Mouse (Mus musculus) midbrain, embryonic 10.5 days (tissue): ENCODE measurements around the gene Fbxo9. TPM values are rescaled to one million over a fixed set of nuclear protein-coding genes. Genes with fewer than 3 reads are reported as not detected.

Experiments
- DNase-seq: peaks from one replicate; pipeline ENCODE4 v3.0.0-alpha.2; 2017; ENCODE audit warnings: low spot score
- H3K27ac ChIP-seq: fragments of 300-500 bp; sonication (generic); replicated peaks from 2 replicates; pipeline ENCODE4 v1.5.1; 2016; ENCODE audit warnings: mild to moderate bottlenecking
- H3K27me3 ChIP-seq: fragments of 300-500 bp; sonication (generic); 2 replicates; pipeline ENCODE4 v1.6.1; 2016; ENCODE audit warnings: low read depth, mild to moderate bottlenecking; ENCODE audit not compliant: poor library complexity, severe bottlenecking
- H3K36me3 ChIP-seq: fragments of 300-500 bp; sonication (generic); 2 replicates; pipeline ENCODE4 v1.6.1; 2016; ENCODE audit warnings: mild to moderate bottlenecking, moderate library complexity
- H3K4me1 ChIP-seq: fragments of 300-500 bp; sonication (generic); 2 replicates; pipeline ENCODE4 v1.6.1; 2016
- H3K4me3 ChIP-seq: fragments of 300-500 bp; sonication (generic); 2 replicates; pipeline ENCODE4 v1.5.1; 2016; ENCODE audit warnings: mild to moderate bottlenecking, moderate library complexity
- H3K9me3 ChIP-seq: fragments of 300-500 bp; sonication (generic); replicated peaks from 2 replicates; pipeline ENCODE4 v1.6.1; 2016; ENCODE audit warnings: mild to moderate bottlenecking
- WGBS: fragments of 180-500 bp; shearing (Covaris S2); methylation state at CpG from one replicate; pipeline ENCODE4 v1.1.7; 2016; 5-methylcytosine and 5-hydroxymethylcytosine counted together
- polyA plus RNA-seq: library from polyadenylated mRNA; unstranded; fragments of >200 nt; fragmentation: Nextera tagmentation; extraction: Ambion mirVana; gene quantifications from 2 replicates; pipeline ENCODE4 v1.2.1, GENCODE M21; 2016

The Fbxo9 gene
- polyA plus RNA-seq, 1 experiment from 2014 or later = 21.9 TPM

GRCm38 (mm10) chr9:78051677-78052076 lies 57.2 kb downstream of the Fbxo9 start, which contains the start of gene Gcm1:
Gene Gcm1 (plus strand): TSS chr9:78051924.
- 64% methylated on average over 3 of the region's 3 CpGs for WGBS
- H3K27me3 ChIP-seq = no peaks in the 10 kb centered on the region
- H3K36me3 ChIP-seq = no peaks in the 10 kb centered on the region
- no peaks in the 10 kb centered on the region; the same call in 1 of the 2 replicates for H3K4me1 ChIP-seq
- H3K9me3 ChIP-seq = no peaks in the 10 kb centered on the region
- no peak within 1 kb of the TSS for H3K4me3 ChIP-seq
- DNase-seq = no peak
- no peak within 1 kb of the TSS for H3K27ac ChIP-seq

- no peak overlapping the region for H3K27ac ChIP-seq
- H3K4me3 ChIP-seq = no peak overlapping the region
- no peaks in the 10 kb centered on the region for H3K36me3 ChIP-seq
- 57% methylated on average over 5 of the region's 5 CpGs for WGBS
- H3K27me3 ChIP-seq = no peaks in the 10 kb centered on the region
- no peak for DNase-seq
- H3K9me3 ChIP-seq = no peaks in the 10 kb centered on the region
- H3K4me1 ChIP-seq = no peaks in the 10 kb centered on the region; the same call in 1 of the 2 replicates
Measured at GRCm38 (mm10) chr9:78050452-78050970, 58.4 kb downstream of the Fbxo9 start.

- Histone ChIP-seq H3K4me1 (0 out of 2 replicates have a peak, but pooled peaks cover 3% of the 10 kb centered on the region), H3K4me3 (no peak overlapping the region), H3K27me3 (no peaks in the 10 kb centered on the region), H3K9me3 (no peaks in the 10 kb centered on the region), H3K36me3 (no peaks in the 10 kb centered on the region), H3K27ac (no peak overlapping the region)
- 56% methylated on average over 20 of the region's 20 CpGs for WGBS
- DNase-seq = no peak
Measured at GRCm38 (mm10) chr9:78046755-78047154, 62.1 kb downstream of the Fbxo9 start.

- 70% methylated on average over 6 of the region's 6 CpGs for WGBS
- Histone ChIP-seq H3K4me3 (no peak overlapping the region), H3K9me3 (no peaks in the 10 kb centered on the region), H3K4me1 (0 out of 2 replicates have a peak, but pooled peaks cover 3% of the 10 kb centered on the region), H3K27me3 (no peaks in the 10 kb centered on the region), H3K36me3 (no peaks in the 10 kb centered on the region), H3K27ac (no peak overlapping the region; the same call in 1 of the 2 replicates)
- no peak for DNase-seq
Measured at GRCm38 (mm10) chr9:78045171-78045570, 63.7 kb downstream of the Fbxo9 start.

- peak; percentile 84 for DNase-seq
- Histone ChIP-seq H3K4me3 (no peak overlapping the region), H3K27ac (no peak overlapping the region), H3K36me3 (no peaks in the 10 kb centered on the region), H3K4me1 (no peaks in the 10 kb centered on the region), H3K27me3 (no peaks in the 10 kb centered on the region), H3K9me3 (no peaks in the 10 kb centered on the region)
- 36% methylated on average over 18 of the region's 18 CpGs for WGBS
Measured at GRCm38 (mm10) chr9:78038755-78039489, 69.9 kb downstream of the Fbxo9 start.

- H3K4me1 ChIP-seq = no peaks in the 10 kb centered on the region
Measured at GRCm38 (mm10) chr9:78035831-78036230, 73.0 kb downstream of the Fbxo9 start.

GRCm38 (mm10) chr9:78035296-78035695 lies 73.6 kb downstream of the Fbxo9 start:
- 86% methylated on average over 5 of the region's 5 CpGs for WGBS
- no peaks in the 10 kb centered on the region for H3K4me1 ChIP-seq
- no peak for DNase-seq

More at GRCm38 (mm10) chr9:78035831-78036230, 73.0 kb downstream of the Fbxo9 start:
- WGBS = 91% methylated on average over 8 of the region's 8 CpGs
- no peak overlapping the region for H3K27ac ChIP-seq
- no peak overlapping the region for H3K4me3 ChIP-seq
- no peaks in the 10 kb centered on the region for H3K36me3 ChIP-seq
- H3K27me3 ChIP-seq = no peaks in the 10 kb centered on the region
- H3K9me3 ChIP-seq = no peaks in the 10 kb centered on the region
- no peak for DNase-seq

GRCm38 (mm10) chr9:78032930-78033329 lies 75.9 kb downstream of the Fbxo9 start:
- H3K27me3 ChIP-seq = no peaks in the 10 kb centered on the region
- DNase-seq = no peak
- no peak overlapping the region for H3K4me3 ChIP-seq
- H3K9me3 ChIP-seq = no peaks in the 10 kb centered on the region
- no peaks in the 10 kb centered on the region for H3K4me1 ChIP-seq
- WGBS = 95% methylated on average over 4 of the region's 4 CpGs
- no peak overlapping the region for H3K27ac ChIP-seq
- H3K36me3 ChIP-seq = no peaks in the 10 kb centered on the region

More at GRCm38 (mm10) chr9:78035296-78035695, 73.6 kb downstream of the Fbxo9 start:
- no peak overlapping the region for H3K27ac ChIP-seq
- H3K36me3 ChIP-seq = no peaks in the 10 kb centered on the region
- H3K27me3 ChIP-seq = no peaks in the 10 kb centered on the region
- H3K4me3 ChIP-seq = no peak overlapping the region
- no peaks in the 10 kb centered on the region for H3K9me3 ChIP-seq

Other genes with a start within 250 kb of the Fbxo9 start
- gene Elovl5, start 191.7 kb downstream of the Fbxo9 start, polyA plus RNA-seq = 97.0 and 102 TPM in 2 replicates
- 0.10 TPM in 1 of 2 replicates, not detected in the other for gene Gcm1, start 57.1 kb downstream of the Fbxo9 start, polyA plus RNA-seq
- 33.5 and 35.8 TPM in 2 replicates for gene Ick, start 127 bp upstream of the Fbxo9 start, polyA plus RNA-seq
- 35.6 and 53.6 TPM in 2 replicates for gene Gsta4, start 73.7 kb upstream of the Fbxo9 start, polyA plus RNA-seq
- not detected in 2 replicates for gene Gsta1, start 121.6 kb upstream of the Fbxo9 start, polyA plus RNA-seq
- gene Gm3776, start 148.1 kb upstream of the Fbxo9 start, polyA plus RNA-seq = not detected in 2 replicates
- not detected in 2 replicates for gene Gm10639, start 180.9 kb upstream of the Fbxo9 start, polyA plus RNA-seq
- gene Omt2a, start 205.7 kb upstream of the Fbxo9 start, polyA plus RNA-seq = not detected in 2 replicates
- gene Omt2b, start 218.5 kb upstream of the Fbxo9 start, polyA plus RNA-seq = not detected in 2 replicates
- gene Gsta2, start 246.7 kb upstream of the Fbxo9 start, polyA plus RNA-seq = not detected in 2 replicates